Mouse (Mus musculus) CD4-positive, CD25-positive, alpha-beta regulatory T cell, adult 2 months (primary cell): ENCODE measurements around the gene Reck.

Source experiments
- DNase-seq: peaks from one replicate; pipeline ENCODE4 v3.0.0-alpha.2; 2012; ENCODE audit warnings: low read depth, low spot score

The Reck gene

DNA sequence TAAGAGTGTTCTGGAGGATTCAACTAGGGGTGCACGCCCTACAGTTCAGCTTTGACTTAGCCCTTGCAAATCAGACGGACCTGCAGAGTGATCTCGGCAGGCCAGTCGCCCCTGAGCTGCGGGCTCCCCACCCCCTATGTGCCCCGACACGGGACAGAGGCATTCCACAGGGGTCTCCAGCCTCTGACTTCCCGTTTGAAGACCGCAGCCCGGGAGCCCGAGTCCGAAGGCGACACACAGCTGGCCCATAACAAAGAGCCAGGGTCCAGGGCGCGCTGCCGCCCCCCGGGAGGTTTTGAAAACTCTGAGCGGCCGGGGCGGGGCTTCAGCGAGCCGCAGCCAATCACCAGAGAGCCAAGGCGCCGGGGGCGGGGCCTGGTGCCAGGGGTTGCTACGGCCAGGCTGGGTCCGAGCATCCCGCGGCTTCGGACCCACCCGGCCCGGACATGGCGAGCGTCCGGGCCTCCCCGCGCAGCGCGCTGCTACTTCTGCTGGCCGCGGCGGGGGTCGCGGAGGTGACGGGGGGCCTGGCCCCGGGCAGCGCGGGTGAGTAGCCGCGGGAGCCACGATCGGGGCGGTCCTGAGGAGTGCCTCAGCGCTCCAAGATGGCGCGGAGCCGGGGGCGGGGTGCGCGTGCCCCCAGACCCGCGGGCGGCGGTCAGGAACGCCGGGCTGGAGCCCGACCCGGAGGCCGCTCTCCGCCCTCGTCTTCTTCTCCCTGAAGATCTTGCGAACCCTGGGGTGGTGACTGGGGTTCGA, at the start of gene Reck:
Reck (plus strand) TSS at position 371 of the 759 bp plus-strand sequence.
- peak; percentile 78 for DNase-seq

DNA sequence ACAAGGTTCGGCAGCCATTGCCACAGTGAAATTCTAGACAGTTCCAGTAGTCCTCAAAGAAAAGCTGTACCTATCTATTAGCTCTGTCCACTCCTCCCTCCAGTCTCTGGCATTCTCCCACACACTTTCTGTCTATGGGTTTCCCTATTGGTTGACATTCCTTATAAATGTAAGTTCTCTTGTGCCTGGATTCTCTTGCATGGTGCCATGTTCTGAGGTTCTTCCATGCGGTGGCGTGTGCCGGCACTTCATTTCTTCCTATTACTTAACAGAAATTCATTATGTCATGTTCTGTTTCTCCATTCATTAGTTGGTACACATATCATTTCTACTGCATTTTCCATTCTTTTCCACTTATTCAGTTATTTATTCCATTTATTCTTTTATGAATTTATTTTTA, 46.5 kb upstream of the Reck start:
- no peak for DNase-seq

DNA sequence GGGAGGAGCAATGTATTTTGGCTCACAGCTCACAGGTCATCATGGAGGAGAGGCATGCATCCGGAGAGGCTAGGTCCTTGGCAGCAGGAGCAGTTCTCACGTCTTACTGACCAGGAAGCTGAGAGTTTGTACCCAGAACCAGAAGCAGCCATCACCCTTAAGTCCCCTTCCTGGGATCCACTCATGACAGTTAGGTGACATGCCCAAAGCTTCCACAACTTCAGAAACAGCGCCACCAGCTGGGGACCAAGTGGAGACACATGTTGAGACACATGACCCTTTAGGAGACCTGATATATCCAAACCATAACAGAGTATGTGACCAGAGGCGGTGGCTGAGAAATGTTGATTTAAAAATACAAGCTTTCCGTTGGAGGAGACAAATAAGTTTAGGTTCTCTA, 43.3 kb upstream of the Reck start:
- peak; percentile 25 for DNase-seq

DNA sequence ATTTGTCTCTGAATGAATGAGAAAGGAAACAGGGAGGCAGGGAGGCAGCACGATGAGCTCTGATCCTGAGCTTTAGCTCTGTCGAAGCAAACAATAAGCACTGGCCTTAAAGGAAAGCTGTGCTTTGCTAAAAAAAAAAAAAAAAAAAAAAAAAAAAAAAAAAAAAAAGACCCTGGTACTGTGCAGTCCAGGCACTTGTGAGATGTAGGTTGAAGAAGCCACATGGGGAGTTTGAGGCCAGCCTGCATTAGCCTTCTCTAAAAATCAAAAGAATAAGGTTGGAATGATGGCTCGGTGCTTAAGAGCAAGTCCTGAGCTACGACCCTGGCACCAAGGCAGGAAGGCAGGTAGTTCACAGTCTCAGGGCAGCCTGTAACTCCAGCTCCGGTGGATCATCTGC, 41.6 kb upstream of the Reck start:
- DNase-seq: no peak

DNA sequence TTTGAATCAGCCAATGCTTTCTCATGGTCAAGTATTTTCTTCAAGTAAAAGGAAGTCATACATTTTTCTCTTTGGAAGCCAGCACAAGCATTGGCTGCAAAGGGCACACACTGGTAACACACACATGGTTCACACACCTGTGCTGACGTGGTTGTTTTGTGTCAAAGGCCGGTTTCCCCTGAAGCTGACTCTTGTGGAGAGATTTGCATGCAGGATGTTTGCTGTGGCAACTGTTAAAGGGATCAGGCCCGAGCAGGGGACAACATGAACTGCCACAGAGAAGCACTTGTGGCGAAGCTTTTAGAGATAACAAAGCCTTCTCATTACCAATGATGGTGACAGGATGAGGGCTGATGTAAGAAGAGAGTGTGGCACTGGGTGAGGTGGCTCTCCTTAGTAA, 40.6 kb upstream of the Reck start:
- no peak for DNase-seq

DNA sequence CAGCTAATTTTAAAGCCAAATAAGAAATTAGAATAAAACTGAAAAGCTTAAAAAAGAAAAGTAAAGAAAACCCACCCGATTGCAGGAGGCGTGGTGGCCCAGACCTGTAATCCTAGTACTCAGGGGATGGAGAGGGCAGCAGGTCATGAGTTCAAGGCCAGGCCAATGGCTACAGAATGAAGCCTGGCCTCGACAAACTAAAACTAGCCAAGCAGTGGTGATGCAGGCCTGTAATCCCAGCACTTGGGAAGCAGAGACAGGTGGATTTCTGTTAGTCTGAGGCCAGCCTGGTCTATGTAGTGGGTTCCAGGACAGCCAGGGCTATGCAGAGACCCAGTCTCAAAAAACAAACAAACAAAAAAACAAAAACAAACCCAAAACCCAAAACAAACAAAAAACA, 37.0 kb upstream of the Reck start:
- no peak for DNase-seq

DNA sequence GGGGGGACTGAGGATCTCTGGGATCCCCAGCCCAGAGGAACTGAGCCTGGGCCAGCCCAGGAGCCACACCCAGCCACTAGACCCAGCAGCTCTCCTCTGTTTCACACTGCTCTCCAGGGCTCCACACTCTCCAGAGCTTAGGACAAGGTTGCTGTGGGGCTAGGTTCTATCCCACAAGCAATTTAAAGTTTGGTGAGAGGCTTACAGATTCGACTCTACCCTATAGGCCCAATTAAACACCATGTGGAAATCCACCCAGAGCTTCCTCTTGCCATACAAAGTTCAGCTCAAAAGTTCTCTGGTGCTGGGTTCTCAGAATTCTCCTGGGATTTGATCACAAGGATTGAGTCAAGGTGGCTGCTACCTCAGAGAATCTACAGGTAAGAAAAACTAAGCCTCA, 35.2 kb upstream of the Reck start, which contains the start of gene Olfr157:
Olfr157 (minus strand) TSS at position 101 of the 400 bp plus-strand sequence.
- DNase-seq: no peak

DNA sequence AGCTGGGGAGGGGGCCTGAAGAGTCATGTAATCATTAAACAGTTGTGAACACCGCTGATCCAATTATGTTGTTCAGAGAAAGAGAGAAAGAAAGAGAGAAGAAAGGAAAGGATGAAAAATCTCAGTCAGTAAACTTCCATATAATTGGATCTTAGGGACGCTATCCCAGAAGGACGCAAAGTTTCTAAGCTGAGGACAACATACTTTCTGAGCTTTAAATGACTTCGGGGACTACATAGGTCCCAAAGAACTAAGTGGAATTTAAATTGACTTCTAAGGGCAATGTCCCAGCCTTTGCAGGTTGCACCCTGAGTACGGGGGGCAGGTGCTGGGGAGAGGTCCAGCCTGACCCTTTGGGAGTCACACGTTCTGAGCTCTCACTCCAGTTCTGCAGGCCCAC, 24.1 kb upstream of the Reck start, which contains the start of gene Olfr155:
Olfr155 (plus strand) TSS at position 301 of the 400 bp plus-strand sequence.
- no peak for DNase-seq

DNA sequence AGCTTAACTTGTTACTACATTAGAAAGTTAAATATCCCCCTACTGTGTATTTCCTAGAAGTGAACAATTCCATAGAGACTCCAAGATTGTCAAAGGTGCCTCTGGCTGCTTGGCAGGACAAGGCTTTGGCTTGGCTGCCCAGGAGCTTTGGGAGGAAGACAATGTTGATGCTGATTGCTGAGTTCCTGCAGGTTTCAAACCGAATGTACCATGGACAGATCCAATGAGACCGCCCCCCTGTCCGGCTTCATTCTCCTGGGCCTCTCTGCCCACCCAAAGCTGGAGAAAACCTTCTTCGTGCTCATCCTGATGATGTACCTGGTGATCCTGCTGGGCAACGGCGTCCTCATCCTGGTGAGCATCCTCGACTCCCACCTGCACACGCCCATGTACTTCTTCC, 21.2 kb upstream of the Reck start:
- DNase-seq: no peak

DNA sequence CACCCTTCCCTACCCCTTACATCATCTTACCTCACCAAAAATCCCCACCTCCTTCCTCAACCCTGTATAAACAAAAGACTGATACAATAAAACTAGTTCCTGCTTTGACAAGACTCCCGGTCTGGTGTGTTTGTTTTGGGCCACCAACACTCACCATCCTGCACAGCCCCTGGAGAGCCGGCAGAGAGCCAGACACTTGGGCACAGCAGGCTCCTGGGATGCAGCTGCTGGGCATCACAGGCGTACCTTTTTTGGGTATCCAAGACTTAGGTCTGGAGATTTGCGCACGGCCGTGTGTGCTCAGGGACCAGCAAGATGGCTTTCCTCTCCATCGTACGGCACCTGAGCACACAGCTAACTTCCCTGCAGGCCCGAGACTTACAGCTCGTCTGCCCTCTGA, 15.4 kb upstream of the Reck start:
- DNase-seq: no peak

DNA sequence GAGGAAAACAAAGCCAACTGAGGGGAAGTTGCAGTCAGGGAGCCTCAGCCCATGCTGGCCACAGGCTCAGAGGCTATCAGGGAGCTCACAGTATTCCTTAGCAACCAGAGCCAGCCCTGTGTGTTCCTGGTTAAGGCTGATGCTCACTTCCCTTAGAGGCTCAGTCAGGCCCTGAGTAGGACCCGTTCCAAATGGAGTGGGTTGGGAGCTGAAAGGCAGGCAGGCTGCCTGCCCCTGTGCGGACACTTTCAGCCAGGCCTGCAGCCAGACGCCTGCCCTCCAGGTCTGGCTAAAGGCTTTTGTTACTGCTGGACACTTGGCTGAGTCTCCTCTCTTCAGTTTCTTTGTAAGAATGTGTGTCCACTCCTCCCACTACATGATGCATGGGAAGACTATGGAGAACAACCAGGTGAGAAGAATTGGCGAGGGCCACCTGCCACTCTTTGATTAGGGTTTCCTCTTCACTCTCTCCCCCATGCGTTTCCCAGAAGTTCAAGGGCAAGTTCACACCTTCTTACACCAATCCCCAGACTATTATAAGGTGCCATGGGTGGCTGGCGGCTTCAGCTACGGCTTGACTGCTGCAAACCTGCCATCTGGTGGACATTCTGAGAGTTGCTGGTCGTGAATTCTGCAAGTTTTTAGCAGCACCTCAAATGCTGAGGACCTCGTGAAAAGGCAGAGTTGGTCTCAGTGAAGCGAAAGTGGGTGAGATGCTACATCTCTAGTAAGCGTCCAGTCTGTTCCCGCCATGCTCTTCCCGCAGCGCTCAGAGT, 14.4 kb upstream of the Reck start:
- peak; percentile 80 for DNase-seq

DNA sequence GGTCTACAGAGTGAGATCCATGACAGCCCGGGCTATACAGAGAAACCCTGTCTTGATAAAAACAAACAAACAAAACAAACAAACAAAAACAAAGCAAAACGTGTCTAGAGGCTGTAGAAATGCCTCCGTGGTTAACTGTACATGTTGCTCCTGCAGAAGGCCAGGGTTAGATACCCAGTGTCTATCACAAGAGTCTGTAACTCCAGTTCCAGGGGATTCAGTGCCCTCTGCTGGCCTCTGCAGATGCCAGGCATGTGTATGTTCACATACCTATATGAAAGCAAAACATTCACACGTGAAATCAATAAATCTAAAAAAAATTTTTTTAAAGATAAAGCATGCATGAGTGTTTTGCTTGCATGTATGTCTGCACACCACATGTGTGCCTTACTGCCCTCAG, 12.0 kb upstream of the Reck start:
- DNase-seq: no peak

DNA sequence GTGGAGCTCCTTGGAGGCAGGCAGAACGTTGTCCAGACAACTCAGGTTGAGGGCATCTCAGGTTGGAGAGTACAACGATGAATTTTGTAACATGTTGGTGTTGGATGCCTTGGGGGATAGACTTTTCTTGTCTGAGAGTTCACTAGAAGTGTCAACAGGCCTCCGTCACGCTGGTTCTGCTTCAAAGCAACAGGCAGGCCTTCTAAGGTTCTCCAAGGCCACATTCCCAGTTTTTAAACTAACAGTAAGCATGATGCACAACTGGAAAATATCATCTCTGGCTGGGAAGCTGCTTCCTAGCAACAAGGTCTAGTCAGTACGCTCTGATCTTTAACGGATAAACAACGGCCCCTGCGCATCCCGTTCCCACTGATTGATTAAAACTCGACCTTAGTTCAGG, 5.5 kb upstream of the Reck start:
- DNase-seq: no peak

DNA sequence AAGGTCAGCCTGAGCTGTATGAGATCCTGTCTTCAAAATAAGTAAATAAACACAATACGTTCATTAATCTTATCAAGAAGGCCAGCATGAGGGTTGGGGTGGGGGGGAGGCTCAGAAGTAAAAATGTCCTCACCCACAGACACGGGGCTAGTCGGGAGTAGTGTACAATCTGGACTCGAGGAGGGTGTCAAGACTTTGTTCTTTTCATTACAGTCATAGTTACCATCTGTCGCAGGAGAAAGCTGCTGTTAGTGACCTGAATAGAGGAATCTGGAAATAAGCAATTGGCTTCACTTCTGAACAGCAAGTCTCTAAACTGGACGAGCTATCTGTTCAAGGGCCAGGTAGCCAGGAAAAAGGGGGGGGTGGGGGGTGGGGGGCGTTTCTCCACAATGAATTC, 829 bp upstream of the Reck start:
- DNase-seq: no peak

DNA sequence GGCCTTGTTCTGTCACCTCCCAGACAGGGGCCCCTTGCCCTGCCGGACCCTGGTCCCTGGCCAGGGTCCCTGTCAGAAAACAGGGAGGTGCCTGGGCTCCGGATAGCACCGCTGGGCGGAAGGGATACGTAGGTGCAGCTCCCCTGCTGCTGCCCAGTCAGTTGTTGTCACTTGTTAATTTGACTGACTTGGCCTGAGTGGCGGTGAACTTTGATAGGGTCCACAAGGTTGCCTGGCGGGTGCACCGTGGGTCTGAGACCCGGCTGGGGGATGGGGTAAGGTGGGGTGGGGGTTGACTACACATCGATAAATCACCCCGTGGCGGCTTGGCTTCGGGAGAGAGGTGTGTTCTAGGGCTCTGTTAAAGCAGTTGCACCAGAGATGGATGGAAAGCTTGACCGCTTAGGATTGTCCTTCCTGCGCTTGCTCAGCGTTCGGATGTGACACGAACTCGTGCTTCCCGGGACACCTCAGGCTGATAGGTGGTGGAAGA, 635 bp downstream of the Reck start:
- no peak for DNase-seq

DNA sequence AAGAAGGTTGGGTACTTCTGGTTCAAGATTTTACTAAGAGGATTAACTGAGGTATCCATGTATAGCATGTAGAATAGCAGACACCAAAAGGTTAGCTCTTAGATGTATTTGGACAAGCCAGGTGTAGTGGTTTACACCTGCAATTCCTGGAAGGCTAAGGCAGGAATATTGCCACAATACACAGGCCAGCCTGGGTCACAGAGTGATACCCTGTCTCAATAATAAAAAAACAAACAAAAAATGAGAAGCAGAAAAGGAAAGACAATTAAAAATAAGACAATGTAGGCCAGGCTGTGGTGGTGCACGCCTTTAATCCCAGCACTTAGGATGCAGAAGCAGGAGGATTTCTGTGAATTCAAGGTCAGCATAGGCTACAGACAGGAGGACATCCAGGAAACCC, 1.9 kb downstream of the Reck start:
- DNase-seq: no peak

DNA sequence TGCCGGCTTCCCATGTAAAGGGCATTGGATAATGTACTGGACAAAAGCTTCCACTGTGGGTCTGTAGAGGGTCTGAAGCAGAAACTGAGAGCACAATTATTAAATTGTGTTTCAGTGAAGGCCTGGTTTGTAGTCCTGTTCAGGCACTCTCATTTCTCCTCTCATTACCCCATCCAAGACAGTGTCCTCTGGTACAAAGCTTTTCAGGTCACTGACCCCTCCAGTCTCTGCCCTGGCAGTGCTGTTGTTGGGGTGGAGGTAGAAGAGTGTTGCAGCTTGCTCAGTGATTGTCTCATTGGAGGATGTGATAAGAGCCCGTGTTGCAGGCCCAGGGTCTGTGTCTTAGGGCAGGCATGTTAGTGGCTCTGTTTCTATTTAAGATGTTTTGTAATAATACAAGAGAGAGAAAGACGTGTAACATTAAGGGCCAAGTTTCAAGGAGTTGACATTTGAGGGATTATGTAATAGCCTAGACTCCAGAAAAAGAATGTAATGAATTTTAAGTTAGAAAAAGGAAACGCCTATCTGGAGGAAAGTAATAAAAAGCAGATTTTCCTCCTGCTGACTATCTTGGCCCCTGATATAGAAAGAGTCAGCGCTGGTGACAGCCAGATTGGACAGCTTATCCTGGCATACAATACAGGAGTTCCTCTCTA, 2.9 kb downstream of the Reck start:
- DNase-seq: no peak

DNA sequence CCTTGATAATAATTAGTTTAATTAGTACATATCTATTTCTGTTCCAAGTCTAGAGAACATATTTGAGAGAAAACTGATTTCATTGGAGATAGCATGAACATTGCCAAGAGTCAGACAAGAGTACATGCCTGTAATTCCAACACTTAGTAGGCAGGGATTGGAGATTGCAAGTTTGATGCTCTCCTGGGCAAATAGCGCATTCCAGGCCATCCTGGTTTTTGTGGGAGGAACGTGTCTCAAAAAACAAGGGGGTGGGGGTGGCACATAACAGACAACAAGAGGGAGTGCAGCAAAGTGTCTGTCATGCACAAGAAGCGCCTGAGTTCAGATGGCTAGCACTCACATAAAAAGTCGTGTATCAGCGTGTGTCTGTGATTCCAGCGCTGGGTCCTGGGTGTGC, 4.2 kb downstream of the Reck start:
- DNase-seq: no peak

DNA sequence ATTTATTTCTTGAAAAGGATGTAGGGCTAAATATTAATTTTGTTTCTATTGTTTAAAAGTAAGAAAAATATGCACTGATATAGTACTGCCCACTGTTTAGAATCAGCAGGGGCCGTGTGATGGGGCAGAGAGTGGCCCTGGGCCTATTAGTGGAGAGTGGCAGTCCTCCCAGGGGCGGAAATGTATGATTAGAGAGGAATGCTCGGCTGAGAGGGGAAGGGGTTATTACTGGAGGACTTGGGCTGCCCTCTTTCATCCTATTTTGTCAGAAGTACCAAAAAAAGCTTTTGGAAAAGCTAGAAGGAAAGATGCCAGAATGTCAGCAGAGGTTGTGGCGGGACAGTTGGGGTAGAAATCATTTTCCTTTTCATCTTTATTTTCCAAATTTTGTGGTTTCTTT, 8.9 kb downstream of the Reck start:
- DNase-seq: no peak

DNA sequence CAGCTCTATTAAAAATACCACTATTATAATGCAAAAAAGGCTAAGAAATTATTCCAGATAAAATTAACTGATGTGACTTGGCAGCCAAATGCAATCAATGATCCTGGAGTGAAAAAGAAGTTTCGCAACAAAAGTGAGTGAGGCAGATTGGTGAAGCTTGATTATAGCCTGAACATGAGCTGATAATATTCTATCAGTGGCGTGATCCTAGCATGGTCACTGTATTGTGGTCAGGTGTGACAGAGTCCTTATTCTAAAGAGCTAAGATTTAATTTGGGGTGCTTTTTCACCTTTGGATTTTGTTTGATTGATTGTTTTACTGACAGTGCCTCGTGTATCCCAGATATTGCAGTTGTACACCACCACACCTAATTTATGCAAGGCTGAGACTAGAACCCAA, 15.9 kb downstream of the Reck start:
- DNase-seq: no peak

DNA sequence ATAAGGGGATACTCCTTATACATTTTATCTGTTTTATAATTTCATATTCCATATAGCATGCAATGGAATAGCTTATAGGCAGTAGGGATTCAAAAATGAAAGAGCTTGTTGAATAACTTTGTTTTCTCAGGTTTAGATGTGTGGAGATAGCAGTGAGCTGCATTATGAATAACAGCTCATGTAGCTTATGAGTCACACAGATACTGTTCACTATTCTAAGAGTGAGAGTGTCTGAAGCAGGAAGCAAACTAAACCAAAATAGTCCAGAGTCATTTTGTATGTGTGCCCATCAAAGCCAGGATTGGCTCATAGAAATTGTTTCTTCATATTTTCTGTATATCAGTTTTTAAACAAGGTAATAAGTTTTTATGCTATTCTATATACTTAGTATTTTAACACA, 21.9 kb downstream of the Reck start:
- DNase-seq: no peak

DNA sequence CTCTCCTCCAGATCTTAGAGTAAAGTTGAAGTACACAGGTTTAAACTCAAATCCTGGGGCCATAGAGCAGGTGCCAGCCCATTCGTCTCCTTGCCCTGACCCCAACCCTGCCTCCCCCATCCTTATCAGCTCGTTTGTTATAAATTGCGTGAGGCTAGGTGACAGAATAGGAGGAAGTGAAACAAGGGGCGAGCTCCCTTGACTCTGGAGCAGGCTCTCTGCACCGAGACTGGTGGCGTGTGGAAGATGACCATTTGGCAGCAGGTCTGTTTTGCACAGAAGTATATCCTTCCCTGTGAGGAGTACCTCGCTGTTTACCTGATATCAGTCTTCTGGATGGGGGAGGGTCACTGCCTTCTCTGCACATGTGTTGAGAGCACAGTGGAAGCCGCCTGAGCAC, 23.9 kb downstream of the Reck start:
- DNase-seq: no peak
